Mouse (Mus musculus) ovary, postnatal 14 days (tissue): Measurements from ENCODE around the gene Arhgef25.
"Not testable (repeated sequence)": the region's sequence is repeated elsewhere in the genome, so short reads cannot be mapped to it uniquely, and the experiment has no call there.

ENCODE experiments used
- DNase-seq: peaks from one replicate; pipeline ENCODE4 v3.0.0; 2022; ENCODE audit warnings: low spot score

Gene Arhgef25

DNA sequence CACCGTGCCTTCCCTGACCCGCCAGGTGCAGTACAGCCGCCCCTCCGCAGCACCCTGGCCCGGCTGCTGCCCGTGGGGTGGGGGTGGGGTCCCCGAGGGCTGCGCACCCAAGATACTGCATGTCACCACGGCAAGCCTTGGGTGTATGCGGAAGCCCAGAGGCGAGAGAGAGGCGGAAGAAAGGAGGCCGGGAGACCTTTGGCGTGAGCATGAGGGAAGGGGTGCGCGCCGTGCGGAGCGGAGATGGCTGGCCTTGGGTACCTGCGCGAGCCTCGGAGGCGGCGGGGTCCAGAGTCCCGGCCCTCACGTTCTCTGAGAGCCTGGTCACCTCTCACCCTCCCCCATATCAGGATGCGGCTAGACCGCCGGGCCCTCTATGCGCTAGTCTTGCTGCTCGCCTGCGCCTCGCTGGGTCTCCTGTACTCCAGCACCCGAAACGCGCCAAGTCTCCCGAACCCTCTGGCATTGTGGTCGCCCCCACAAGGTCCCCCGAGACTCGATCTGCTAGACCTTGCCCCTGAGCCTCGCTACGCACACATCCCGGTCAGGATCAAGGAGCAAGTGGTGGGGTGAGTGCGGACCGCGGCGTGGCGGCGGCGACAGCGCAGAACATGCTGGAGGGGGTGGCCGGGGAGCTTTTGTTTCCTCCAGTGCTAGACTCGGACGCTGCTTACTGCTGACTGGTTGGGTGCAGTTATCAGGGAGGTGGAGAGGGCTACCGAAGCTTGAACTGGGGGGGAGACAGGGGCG is 24.1 kb downstream of the Arhgef25 start:
- no peak for DNase-seq

DNA sequence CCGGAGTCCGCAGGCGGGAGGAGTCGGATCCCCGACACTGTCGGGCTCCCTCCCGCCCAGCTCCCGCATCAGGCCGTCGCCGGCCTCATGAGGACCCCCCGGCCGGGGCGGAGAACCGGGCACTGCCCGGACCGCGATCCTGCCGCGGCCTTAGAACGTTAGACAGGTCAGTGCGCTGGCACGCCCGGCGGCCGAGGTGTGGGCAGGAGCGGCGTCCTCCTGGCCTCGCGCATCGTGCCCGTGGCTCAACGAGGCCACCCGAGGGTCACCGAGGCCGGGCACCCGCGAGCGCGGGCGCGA is 24.6 kb downstream of the Arhgef25 start:
- DNase-seq, result no peak

DNA sequence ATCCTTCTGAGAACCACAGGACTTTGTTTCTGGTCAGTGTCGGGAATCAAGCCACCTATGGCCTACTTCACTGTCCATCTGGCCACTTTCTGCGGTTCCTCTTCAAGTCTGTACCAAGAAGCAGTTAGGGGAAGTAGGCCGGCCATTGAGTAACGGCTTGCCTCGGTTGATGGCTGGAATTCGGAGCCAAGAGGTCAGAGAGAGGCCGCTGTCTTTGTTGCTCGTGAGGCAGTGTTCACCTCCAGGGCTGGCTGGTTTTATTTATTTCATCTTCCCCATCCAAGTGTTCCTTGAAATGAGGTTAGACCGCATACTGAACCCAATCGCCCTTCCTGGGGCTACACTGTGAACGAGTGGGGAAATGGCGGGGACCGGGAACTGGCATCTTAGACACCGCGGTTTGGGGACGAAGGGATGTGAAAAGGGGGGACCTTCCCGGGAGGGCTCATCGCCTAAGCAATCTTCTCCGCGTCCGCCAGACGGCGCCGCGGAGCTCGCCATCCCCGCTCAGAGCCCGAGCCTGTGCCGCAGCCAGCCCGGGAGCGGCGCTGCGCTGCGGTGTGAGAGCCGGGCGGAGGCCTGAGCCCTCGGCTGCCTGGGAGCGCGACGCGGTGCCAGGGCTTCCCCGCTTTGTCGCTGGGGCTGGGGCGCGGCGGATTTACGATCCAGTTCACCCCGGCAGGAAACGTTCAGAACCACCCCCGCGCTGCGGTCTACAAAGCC is 25.1 kb downstream of the Arhgef25 start, which contains the start of gene B4galnt1:
Gene B4galnt1, plus strand, starts transcription at position 595 of the 723 bp plus-strand sequence.
- peak; percentile 57 for DNase-seq

DNA sequence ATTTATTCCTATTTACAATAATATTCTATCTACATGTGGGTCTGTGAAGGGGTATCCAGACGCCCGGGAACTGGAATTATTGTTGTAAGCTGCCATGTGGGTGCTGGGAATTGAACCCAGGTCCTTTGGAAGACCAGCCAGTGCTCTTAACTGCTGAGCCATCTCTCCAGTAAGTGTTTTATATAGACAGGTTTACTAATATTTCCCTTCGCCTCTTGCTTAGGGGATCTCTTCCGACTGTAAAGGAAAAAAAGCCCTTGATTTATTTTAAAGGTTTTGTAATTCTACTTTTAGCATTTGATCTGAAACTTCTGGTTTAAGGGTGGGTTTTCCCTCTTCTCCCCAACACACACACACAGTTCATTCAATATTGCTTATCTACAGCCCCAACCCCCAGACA is 25.7 kb downstream of the Arhgef25 start:
- no peak for DNase-seq

DNA sequence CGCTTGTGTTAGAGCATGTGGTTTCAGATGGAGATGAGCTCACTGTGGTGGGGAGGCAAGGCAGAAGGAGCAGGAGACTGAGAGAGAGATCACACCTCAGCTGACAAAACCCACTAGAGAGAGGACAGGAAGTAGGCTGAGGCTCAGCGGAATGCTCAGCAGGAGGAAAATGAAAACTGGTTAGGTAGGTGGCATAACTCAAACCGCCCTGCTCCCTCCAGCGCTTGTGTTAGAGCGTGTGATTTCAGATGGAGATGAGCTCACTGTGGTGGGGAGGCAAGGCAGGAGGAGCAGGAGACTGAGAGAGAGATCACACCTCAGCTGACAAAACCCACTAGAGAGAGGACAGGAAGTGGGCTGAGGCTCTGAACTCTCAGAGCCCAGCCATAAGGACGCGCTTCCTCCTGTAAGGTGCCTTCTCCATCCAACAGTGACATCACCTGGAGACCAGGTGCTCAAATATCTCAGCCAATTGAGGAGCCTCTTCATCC is 27.1 kb downstream of the Arhgef25 start:
- not testable (repeated sequence) for DNase-seq

DNA sequence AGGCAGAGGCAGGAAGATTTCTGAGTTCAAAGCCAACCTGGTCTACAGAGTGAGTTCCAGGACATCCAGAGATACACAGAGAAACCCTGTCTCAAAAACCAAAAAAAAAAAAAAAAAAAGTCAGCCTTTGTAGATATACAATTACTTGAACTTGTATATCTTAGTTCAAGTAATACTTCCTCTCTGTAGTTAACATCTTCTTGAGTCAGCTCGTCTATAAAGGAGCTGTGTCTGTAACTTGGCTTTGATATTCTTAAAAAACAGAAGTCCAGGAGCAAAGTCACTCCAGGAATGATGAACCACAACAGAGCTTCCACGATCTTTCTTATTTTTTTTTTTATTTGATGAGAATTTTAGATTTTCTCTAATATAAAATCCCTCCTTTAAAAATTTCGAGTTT is 29.2 kb downstream of the Arhgef25 start:
- DNase-seq, result no peak

DNA sequence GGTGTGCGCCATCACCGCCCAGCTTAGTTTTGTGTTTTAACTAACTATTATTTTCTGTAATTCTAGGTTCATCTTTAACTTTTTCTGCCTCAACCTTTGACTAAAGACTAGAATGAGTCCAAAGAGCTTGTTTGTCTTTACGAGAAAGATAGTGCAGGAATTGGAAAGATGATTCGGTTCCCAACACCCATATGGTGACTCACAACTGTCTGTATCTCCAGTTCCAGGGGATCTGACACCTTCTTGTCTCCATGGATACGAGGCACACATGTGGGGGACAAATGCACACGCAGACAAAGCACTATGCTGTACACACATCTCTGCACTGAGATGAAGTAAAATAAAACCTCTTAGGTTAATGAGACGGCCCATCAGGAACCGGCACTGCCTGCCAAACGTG is 29.8 kb downstream of the Arhgef25 start:
- DNase-seq, result no peak

DNA sequence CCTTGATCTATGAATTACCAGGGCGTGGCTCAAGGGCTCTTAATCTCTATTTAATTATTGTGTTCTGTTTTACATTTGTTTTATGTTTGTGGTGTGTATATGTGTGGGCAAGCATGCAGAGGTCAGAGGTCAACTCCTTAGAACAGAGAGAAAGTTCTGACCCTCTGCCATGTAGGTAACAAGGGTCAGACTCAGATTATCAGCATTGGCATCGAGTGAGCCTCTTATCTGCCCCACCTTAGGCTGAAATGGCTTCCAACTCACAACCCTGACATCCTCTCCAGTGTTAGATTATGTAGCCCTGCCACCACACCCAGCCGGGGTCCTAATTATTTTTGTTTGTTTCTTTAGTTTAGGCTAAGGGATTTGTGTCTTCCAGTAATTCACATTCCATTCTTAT is 31.4 kb downstream of the Arhgef25 start:
- no peak for DNase-seq

DNA sequence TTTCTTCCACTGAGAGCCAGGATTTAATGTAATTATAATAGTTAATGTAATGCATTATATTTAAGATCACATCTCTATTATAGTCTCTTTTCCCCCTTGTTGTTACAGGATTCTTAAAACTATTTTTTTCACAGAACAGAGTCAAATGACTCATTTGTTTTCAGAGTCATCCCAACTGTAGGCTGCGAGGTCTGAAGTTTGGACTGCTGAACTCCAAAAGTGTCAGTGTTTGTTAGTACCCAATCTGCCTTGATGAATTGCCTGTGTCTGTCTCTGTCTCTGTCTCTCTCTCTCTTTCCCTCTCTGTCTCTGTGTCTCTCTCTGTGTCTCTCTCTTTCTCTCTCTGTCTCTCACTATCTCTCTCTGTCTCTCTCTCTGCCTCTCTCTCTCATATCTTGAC is 33.4 kb downstream of the Arhgef25 start:
- no peak for DNase-seq

DNA sequence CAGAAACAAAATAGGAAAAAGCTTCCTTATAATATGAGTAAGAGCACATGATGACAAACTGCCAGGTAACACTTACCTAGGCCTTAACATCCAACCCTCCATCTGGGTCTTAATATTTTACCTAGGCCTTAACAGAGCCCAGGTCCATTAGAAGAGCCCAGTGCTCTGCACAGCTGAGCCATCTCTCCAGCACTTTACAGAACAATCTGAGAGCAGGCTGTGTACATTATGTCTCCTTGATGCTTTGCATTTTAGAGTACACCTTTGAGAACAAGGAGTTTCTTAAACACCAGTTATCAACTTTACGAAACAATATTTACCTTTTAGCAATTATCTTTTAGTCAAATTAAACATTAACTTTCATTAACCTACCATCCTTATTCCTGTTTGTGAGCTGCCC is 33.8 kb downstream of the Arhgef25 start:
- no peak for DNase-seq

DNA sequence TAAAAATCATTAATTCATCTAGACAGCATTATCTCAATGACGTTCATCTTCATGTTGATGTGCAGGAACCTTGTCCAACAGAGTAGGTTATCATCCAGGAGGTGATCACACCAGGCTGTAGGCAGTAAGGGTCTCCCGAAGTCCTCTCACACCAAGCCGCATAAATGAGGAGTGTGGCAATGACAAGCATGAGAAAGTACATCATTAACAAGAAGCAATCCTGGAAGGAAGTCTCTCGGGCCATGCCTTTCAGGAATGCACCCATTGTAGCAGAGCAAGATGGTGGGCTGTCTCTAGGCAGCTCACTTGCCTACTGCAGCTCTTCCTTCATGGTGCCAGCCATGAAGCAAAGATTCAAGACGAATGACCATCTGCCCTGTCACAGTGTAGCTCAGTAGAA is 35.2 kb downstream of the Arhgef25 start:
- no peak for DNase-seq

DNA sequence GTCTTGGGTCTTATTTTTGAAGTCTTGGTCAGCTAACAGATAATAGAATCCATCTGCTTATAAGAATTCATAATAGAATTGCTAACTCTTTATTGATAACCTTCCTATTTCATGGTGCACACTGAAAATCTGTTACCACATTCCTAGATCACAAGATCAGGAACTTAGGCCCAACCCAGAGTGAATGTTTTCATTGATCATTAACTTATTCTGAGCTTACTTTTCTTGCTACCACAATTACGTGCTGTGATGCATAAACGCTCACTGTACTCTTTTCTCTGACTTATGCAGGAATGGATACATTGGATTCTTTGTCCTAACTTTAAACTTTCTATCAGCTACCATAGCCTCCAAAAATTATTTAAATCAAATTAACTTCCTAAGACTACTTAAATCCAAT is 35.6 kb downstream of the Arhgef25 start:
- no peak for DNase-seq

DNA sequence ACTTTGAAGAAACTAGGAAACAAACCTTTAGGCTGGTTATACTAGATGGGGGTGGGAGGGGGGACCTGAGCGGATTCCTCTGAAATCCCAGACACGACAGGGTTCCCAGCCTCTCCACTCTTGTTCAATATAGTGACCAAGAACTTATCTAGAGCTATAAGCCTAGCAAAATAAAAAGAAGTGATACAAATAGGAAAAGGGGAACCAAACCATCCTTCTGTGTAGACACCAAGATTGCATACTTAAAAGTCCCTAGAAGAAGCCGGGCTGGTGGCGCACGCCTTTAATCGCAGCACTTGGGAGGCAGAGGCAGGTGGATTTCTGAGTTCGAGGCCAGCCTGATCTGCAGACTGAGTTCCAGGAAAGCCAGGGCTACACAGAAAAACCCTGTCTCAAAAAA is 36.6 kb downstream of the Arhgef25 start:
- DNase-seq, result no peak

DNA sequence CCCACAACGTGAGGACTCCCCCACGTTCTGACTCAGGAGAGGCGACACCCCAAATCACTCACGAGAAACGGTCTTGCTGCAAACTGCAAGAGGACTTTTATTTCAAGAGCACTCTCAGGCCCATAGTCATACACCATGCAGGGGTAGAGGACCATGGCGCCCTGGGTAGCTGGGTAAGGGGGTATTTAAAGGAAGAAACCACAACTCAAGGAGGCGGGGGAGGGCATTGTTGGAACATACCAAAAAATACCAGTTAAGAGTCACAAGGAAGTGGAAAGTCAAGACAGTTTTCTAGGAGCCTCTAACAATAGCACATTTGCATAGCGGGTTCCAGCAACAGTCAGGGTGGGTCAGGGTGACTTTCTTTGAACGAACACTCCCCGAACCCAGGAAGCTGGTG is 37.3 kb downstream of the Arhgef25 start:
- not testable (repeated sequence) for DNase-seq

DNA sequence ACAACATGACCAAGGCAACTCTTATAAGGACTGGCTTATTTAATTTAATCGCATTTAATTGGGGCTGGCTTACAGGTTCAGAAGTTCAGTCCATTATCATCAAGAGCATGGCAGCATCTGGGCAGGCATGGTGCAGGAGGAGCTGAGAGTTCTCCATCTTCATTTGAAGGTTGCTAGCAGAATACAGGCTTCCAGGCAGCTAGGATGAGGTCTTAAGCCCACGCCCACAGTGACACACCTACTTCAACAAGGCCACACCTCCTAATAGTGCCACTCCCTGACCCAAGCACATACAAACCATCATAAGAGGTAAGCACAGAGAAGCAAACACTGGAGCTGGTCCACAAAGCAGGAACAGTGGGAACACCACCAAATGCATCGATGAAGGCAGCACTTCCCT is 38.6 kb downstream of the Arhgef25 start:
- not testable (repeated sequence) for DNase-seq

DNA sequence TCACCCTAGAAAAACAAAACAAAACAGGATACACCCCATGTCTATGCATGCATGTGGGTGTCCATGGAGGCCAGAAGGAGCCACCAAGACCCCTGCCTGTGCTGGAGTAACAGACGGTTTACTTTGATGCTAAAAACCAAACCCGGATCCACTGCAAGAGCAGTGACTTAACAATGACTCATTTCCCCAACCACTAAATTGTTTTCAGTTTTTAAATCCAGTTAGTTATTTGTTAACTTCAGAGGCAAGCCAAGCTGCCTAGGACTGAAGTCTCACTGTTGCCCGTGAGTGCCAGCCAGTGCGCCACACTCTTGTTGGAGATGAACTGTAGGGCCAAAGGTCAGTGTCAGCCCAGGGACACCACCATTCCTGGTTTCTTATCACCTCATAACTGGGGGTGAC is 39.4 kb downstream of the Arhgef25 start:
- no peak for DNase-seq

DNA sequence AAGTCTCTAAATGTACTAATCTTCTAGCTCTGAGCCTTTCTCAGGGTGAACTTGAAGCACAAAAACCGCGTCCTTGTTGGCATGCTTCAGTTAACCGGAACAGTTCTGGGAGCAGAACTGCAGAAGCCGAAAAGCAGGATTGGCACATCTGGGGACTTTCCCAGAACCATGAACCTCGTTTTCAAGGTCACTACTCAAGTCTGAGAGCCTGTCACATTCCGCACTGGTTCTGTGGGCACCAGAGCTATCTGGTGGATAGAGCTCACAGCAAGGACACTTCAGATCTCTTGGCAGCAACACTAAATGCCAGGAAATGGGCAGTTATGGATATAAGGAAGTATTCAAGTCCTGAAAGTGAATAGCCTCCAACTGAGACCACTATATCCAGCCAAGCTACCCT is 42.7 kb downstream of the Arhgef25 start:
- DNase-seq, result no peak

DNA sequence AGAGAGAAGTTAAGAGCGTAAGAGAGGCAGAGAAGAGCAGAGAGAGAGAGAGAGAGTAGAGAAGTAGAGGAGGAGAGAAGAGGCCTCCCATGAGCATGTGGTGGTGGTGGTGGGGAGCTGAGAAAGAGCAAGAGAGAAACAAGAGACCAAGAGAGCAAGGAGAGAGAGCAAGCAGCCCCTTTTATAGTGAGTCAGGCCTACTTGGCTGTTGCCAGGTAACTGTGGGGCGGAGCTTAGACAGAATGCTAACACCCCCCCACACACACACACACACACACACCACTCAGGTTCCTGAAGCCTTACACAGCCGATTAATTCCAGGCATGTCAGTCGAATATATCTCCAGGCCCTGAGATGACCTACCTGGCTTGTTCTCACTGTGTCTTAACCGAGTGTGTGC is 44.6 kb downstream of the Arhgef25 start:
- DNase-seq, result no peak

DNA sequence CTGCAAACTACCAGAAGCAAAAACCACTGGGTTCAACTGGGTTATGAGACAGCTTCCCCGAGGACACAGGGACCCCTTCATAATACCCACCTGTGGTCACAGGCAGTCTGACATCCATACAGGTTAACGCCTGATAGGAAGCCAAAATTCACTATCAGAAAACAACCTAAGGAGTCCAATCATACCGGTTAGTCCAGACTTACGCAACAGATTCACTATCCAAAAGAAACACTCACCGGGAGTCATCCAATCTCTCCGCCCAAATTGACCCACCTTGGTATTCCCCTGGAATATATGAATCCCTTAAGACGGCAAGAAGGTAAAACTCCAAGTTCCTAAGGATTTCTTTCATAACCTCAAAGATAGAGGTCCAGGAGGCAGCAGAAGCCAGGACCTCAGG is 45.3 kb downstream of the Arhgef25 start:
- no peak for DNase-seq

DNA sequence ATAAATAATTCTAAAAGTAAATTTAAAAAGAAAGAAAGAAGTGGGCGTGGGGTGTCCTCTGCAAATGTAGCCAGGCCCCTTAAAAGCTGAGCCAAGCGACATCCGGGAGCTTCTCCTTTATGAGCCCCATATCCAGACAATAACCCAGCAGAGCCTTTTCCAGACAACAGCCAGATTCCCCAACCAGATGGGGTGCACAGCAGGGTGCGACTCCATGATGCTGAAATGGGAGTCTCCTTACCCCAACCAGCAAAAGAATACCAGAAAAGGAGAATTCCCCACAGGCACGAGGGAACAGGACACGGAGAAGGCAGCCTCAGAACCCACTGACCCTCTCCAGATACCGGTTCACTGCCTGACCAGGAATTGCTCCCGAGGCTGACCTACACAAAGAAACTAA is 46.7 kb downstream of the Arhgef25 start:
- no peak for DNase-seq

DNA sequence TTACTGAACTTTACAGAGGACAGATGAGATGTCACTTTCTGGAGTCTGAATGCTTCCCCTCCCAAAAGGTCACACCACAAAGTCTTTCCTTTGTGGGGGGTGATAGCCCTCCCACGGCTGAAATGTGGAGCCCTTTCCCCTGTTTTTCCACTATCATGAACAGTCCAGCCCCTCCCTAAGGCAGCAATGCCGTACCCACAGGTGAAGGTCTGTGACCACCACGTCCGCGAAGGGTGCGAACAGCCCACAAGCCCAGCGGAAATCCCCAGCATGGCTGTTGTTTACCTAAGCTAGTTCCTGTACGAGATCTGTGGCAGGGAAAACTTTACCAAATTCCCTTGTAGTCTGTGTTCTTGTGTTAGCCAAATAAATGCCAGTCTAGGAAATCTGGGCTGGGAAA is 48.4 kb downstream of the Arhgef25 start:
- DNase-seq, result no peak

DNA sequence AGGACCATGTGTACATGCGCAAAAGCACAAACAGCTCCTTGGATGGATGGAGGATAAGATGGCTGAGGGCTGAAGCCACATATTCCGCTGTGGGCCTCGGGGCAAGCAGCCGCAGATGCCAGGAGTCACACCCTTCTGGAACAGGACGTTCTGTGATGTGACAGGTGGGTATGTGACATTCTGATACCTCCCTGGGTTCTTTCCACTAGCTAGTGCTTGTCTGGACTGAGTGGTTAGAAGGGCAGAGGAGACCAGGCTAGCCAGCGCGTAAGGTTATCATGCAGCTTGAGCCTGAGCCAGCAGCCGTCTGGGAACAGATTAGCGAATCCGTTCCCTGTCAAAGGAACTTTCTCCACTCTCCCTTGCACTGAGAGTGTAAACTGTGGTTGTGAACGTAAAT is 48.9 kb downstream of the Arhgef25 start:
- DNase-seq, result no peak

DNA sequence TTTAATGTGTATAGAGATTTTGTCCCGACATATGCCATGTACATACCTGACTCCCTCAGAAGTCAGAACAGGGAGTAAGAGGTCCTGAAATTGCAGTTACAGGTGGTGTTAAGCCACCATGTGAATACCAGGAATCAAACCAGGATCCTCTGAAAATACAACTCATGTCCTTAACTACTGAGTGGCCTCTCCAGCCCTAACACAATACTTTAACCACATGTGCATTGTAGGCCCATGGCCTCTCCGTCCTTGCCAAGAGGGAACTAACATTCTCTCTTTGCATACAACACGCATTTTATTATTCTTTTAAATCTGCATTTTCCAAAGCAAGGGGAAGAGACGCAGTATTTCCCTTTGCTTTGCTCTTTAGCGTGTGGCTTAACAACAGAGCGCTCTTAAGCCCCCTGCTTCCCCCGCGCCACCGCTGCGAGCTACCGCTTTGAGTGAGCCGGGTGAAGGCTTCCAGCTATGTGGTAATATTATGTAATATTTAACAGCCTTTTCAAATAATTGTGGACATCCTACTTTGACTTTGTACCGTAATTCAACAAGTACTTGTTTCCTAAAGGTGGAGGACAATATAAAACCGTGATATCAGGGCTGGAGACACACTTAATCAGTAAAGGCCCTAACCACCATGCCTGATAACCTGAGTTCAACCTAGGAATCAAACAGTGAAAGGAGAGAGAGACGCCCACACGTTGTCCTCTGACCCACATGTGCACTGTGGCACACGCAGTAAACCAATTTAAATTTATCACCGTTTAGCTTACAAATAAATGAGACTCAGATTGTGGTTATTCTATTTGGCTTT is 51.3 kb downstream of the Arhgef25 start:
- DNase-seq, result no peak
